Mouse (Mus musculus): ENCODE results near the gene Pdgfc.

- TF ChIP-seq CTCF (IDR thresholded peaks at IDR 0.05; ENCODE audit: low read depth): no peak
- TF ChIP-seq EP300 (IDR thresholded peaks at IDR 0.05; ENCODE audit: low read depth): no peak
Measured at GRCm38 (mm10) chr3:81045344-81046050, 9.3 kb downstream of the Pdgfc start.

Measured in liver, postnatal 0 days (tissue).